Mouse (Mus musculus) megakaryocyte-erythroid progenitor cell, adult 5-6 weeks (primary cell): ENCODE measurements around the gene Rgs12. TPM values are rescaled to one million over a fixed set of nuclear protein-coding genes. Genes with fewer than 3 reads are reported as not detected.

ENCODE experiments used
- ATAC-seq: replicated peaks from 2 replicates; pipeline ENCODE4 v1.8.0; 2016; ENCODE audit warnings: mild to moderate bottlenecking, inconsistent platforms; ENCODE audit not compliant: severe bottlenecking, poor library complexity, low FRiP score, low TSS enrichment
- total RNA-seq, 2 experiments: library from RNA; stranded (forward) in 1 of 2; stranded (reverse) in 1 of 2; fragments of 200-1000, 215-1000 nt in 1 of 2; fragments of >200 nt in 1 of 2; fragmentation: Nextera tagmentation in 1 of 2; gene quantifications; 2 replicates each; pipeline ENCODE4 v1.2.3; 2014 to 2017

The Rgs12 gene
- total RNA-seq, 2 experiments from 2014 or later: 30.6 to 47.4 TPM

GRCm38 (mm10) chr5:34930151-34930975 is 18.9 kb upstream of the Rgs12 start:
- peak; percentile 73 for ATAC-seq

GRCm38 (mm10) chr5:34931091-34931490 is 18.2 kb upstream of the Rgs12 start:
- ATAC-seq: no peak

GRCm38 (mm10) chr5:34931516-34932457 is 17.5 kb upstream of the Rgs12 start:
- no peak for ATAC-seq

GRCm38 (mm10) chr5:34932458-34932806 is 16.8 kb upstream of the Rgs12 start:
- ATAC-seq: no peak

DNA sequence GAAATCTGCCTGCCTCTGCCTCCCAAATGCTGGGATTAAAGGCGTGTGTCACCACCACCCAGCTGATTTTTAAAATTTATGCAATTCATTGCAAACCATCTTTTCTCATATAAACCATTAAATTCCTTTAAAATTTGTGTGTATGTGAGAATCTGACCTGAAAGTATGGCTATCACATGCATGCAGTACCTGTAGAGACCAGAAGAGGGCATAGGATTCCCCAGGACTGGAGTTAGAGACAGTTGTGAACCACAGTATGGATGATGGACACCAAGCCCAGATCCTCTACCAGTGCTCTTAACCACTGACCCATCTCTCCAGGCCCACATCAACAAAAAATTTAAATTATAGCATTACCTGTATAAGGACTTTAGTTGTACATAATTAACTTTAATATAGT is 15.8 kb upstream of the Rgs12 start:
- ATAC-seq: no peak

GRCm38 (mm10) chr5:34941710-34942470 is 7.4 kb upstream of the Rgs12 start:
- no peak for ATAC-seq

- ATAC-seq: peak; percentile 78
Measured at GRCm38 (mm10) chr5:34943428-34943827, 5.8 kb upstream of the Rgs12 start.

GRCm38 (mm10) chr5:34949769-34950211 is 545 bp downstream of the Rgs12 start:
- no peak for ATAC-seq

DNA sequence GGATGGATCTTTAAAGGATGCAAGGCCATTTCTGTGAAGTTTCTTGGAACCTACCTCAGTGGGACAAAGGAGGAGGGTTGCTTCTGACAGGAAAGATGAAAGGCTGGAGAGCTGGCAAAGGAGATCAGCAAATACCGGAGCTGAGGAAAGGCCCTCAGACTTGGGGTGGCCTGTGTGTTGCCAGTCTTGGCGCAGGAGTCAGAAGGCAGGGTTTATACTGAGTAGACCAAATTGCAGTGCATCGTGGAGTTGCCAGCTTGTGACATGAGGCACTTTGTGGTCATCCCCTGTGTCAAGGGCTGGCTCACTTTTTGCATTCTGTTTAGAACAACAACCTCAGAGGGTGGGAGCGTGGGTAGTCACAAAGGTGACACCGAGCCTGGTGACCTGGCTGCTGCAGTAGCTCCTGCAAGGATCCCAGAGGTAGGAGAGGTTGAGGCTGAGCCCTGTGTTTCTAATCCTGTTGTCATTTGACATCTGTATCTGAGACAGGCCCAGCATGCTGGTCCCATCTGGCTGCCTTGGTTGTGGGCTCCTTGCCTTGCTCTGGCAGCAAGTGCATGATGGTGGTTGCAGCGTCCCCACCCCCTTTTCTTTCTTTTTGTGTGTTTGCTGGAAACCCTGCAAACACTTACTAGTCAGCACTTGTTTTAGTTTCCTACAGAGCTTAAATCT is 1.4 kb downstream of the Rgs12 start:
- ATAC-seq: no peak

- ATAC-seq: no peak
Measured at GRCm38 (mm10) chr5:34951161-34951834, 2.1 kb downstream of the Rgs12 start.

GRCm38 (mm10) chr5:34954508-34954907 is 5.3 kb downstream of the Rgs12 start:
- 0 out of 2 replicates have a peak, but pooled peaks have one; percentile 13 for ATAC-seq

DNA sequence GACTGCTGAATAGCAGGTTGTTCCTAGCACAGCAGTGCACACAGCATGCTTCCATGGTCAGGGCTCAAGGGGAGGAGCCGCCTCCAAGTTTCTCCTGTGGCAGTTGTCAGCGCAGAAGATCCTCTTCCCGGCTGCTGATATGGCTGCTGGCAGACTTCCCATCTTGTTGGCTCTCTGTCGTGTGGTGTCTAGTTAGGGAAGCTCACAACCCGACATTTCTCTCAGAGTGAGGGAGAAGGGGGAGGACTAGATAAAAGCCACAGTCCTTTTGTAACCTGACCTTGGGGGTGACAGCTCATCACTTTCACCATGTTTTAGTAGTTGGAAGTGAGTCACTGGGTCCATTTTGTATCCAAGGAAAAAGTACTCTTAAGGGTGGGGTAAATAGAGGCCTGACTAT is 6.4 kb downstream of the Rgs12 start:
- peak; percentile 47 for ATAC-seq

GRCm38 (mm10) chr5:34956151-34956550 is 6.9 kb downstream of the Rgs12 start:
- ATAC-seq: no peak

DNA sequence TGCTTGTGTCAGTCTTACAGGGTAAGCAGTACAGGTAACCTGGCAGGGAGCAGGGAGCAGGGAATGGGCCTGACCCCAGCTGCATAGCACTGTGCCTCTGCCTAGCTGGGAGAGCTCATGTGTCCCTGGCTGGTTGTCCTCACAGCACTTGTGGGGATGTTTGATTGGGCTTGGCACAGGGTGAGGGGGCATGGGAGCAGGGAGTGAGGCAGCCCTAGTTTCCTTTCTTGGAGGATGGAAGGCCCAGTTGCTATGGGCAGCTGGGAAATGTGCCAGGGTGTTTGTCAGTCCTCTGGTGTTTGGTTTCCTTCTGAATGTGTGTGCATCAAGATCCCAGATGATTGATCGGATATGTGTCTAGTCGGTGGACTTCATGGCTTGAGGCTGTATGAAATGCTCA is 7.8 kb downstream of the Rgs12 start:
- no peak for ATAC-seq

DNA sequence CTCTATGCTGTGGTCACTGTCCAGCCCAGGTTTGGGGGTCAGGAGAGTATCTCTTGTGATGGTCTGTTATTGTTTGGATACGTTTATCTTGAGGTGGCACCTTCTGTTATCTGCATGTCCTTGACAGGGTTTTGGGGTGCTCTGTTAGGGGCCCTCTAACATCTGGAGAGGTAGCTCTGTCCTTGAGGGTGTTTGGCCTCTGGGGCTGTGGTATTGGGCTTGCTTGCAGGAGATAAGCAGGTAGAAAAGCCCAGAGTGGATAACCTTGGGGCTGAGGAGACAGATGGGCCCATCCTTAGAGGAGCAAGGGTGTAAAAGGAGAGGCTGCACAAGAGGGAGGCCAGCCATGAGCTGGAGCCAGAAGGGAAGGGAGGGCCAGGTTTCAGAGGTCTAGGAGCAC is 10.8 kb downstream of the Rgs12 start:
- ATAC-seq: peak; percentile 87

- no peak for ATAC-seq
Measured at GRCm38 (mm10) chr5:34965531-34965930, 16.3 kb downstream of the Rgs12 start.

DNA sequence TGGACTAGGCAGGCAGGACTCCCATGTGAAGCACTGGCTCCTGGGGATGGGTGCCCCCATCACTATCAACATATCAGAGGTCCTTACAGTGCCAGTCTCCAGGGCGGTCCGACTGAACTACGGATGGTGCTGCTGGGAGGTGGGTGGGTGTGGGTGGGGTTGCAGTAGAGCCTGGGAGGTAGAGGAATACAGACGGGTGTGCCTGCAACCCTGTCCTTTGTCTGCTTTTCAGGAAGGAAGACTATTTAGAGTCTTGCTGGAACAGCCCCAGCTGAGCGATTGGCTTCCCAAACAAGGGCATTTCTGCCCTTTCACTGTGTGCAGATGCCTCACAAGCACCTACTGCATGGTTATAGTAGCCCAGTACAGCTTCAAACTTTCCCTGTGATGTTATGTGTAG is 19.1 kb downstream of the Rgs12 start:
- ATAC-seq: no peak

GRCm38 (mm10) chr5:34972471-34972870 is 23.2 kb downstream of the Rgs12 start:
- no peak for ATAC-seq
